Mouse (Mus musculus): ENCODE results near the gene Fance. TPM values are rescaled to one million over a fixed set of nuclear protein-coding genes. Genes with fewer than 3 reads are reported as not detected.

Fance gene
- polyA plus RNA-seq, 1 experiment from 2014 or later: 21.7 TPM

- no peak overlapping the region for H3K9ac ChIP-seq (ENCODE audit: low read length)
- H3K27me3 ChIP-seq (replicated peaks; ENCODE audit: control insufficient read depth, insufficient read depth, low read length): no peaks in the 10 kb centered on the region
- H3K4me2 ChIP-seq (ENCODE audit: low read length): no peak overlapping the region
- H3K4me3 ChIP-seq (ENCODE audit: low read depth, low read length): no peak overlapping the region
- 86% methylated on average over 9 of the region's 9 CpGs for WGBS
- H3K36me3 ChIP-seq (ENCODE audit: control insufficient read depth, insufficient read depth, low read length): 0 out of 2 replicates have a peak, but pooled peaks cover 5% of the 10 kb centered on the region
- DNase-seq (ENCODE audit: low spot score) (no peak), ATAC-seq (no peak)
- H3K4me1 ChIP-seq (ENCODE audit: control insufficient read depth, insufficient read depth, low read length): no peaks in the 10 kb centered on the region
- no peak overlapping the region for H3K27ac ChIP-seq (ENCODE audit: low read depth, low read length)
- H3K9me3 ChIP-seq (replicated peaks; ENCODE audit: control insufficient read depth, low read length): no peaks in the 10 kb centered on the region
These were observed 13.0 kb upstream of the Fance start for GRCm38 (mm10) chr17:28300323-28300722.

- no peak overlapping the region for H3K9ac ChIP-seq (ENCODE audit: low read length)
- no peak overlapping the region for H3K27ac ChIP-seq (ENCODE audit: low read depth, low read length)
- no peaks in the 10 kb centered on the region for H3K9me3 ChIP-seq (replicated peaks; ENCODE audit: control insufficient read depth, low read length)
- no peak overlapping the region for H3K4me3 ChIP-seq (ENCODE audit: low read depth, low read length)
- WGBS: 65% methylated on average over 3 of the region's 3 CpGs
- 0 out of 2 replicates have a peak, but pooled peaks cover 5% of the 10 kb centered on the region for H3K36me3 ChIP-seq (ENCODE audit: control insufficient read depth, insufficient read depth, low read length)
- no peaks in the 10 kb centered on the region for H3K27me3 ChIP-seq (replicated peaks; ENCODE audit: control insufficient read depth, insufficient read depth, low read length)
- H3K4me1 ChIP-seq (ENCODE audit: control insufficient read depth, insufficient read depth, low read length): no peaks in the 10 kb centered on the region
- ATAC-seq (no peak), DNase-seq (ENCODE audit: low spot score) (no peak)
- H3K4me2 ChIP-seq (ENCODE audit: low read length): no peak overlapping the region
These were observed 12.5 kb upstream of the Fance start for GRCm38 (mm10) chr17:28300850-28301249.

- WGBS: 44% methylated on average over 10 of the region's 10 CpGs
- H3K9ac ChIP-seq (ENCODE audit: low read length): no peak overlapping the region
- H3K27ac ChIP-seq (ENCODE audit: low read depth, low read length): no peak overlapping the region
- no peaks in the 10 kb centered on the region for H3K27me3 ChIP-seq (replicated peaks; ENCODE audit: control insufficient read depth, insufficient read depth, low read length)
- DNase-seq (ENCODE audit: low spot score) (no peak), ATAC-seq (no peak)
- no peaks in the 10 kb centered on the region for H3K4me1 ChIP-seq (ENCODE audit: control insufficient read depth, insufficient read depth, low read length)
- no peak overlapping the region for H3K4me2 ChIP-seq (ENCODE audit: low read length)
- H3K36me3 ChIP-seq (ENCODE audit: control insufficient read depth, insufficient read depth, low read length): no peaks in the 10 kb centered on the region
- H3K4me3 ChIP-seq (ENCODE audit: low read depth, low read length): no peak overlapping the region
- H3K9me3 ChIP-seq (replicated peaks; ENCODE audit: control insufficient read depth, low read length): no peaks in the 10 kb centered on the region
These were observed 8.1 kb upstream of the Fance start for GRCm38 (mm10) chr17:28305172-28305571.

- H3K27ac ChIP-seq (ENCODE audit: low read depth, low read length): no peak overlapping the region
- no peak overlapping the region for H3K9ac ChIP-seq (ENCODE audit: low read length)
- DNase-seq (ENCODE audit: low spot score) (peak; percentile 92), ATAC-seq (0 out of 2 replicates have a peak, but pooled peaks have one; percentile 6)
- H3K27me3 ChIP-seq (replicated peaks; ENCODE audit: control insufficient read depth, insufficient read depth, low read length): no peaks in the 10 kb centered on the region
- no peak overlapping the region for H3K4me3 ChIP-seq (ENCODE audit: low read depth, low read length)
- no peaks in the 10 kb centered on the region for H3K36me3 ChIP-seq (ENCODE audit: control insufficient read depth, insufficient read depth, low read length)
- 18% methylated on average over 18 of the region's 18 CpGs for WGBS
- no peaks in the 10 kb centered on the region for H3K4me1 ChIP-seq (ENCODE audit: control insufficient read depth, insufficient read depth, low read length)
- no peaks in the 10 kb centered on the region for H3K9me3 ChIP-seq (replicated peaks; ENCODE audit: control insufficient read depth, low read length)
- H3K4me2 ChIP-seq (ENCODE audit: low read length): no peak overlapping the region
These were observed 4.8 kb upstream of the Fance start for GRCm38 (mm10) chr17:28308297-28309195.

GRCm38 (mm10) chr17:28310831-28311230 is 2.5 kb upstream of the Fance start:
- Histone ChIP-seq H3K4me1 (ENCODE audit: control insufficient read depth, insufficient read depth, low read length) (0 out of 2 replicates have a peak, but pooled peaks cover 8% of the 10 kb centered on the region), H3K4me3 (ENCODE audit: low read depth, low read length) (no peak overlapping the region), H3K27ac (ENCODE audit: low read depth, low read length) (no peak overlapping the region), H3K4me2 (ENCODE audit: low read length) (no peak overlapping the region), H3K9me3 (replicated peaks; ENCODE audit: control insufficient read depth, low read length) (no peaks in the 10 kb centered on the region), H3K9ac (ENCODE audit: low read length) (no peak overlapping the region), H3K27me3 (replicated peaks; ENCODE audit: control insufficient read depth, insufficient read depth, low read length) (no peaks in the 10 kb centered on the region), H3K36me3 (ENCODE audit: control insufficient read depth, insufficient read depth, low read length) (no peaks in the 10 kb centered on the region)
- ATAC-seq (no peak), DNase-seq (ENCODE audit: low spot score) (no peak)
- WGBS: 74% methylated on average over 3 of the region's 3 CpGs

- Histone ChIP-seq H3K4me3 (ENCODE audit: low read depth, low read length) (no peak overlapping the region), H3K4me1 (ENCODE audit: control insufficient read depth, insufficient read depth, low read length) (0 out of 2 replicates have a peak, but pooled peaks cover 8% of the 10 kb centered on the region), H3K9ac (ENCODE audit: low read length) (no peak overlapping the region), H3K27me3 (replicated peaks; ENCODE audit: control insufficient read depth, insufficient read depth, low read length) (no peaks in the 10 kb centered on the region), H3K36me3 (ENCODE audit: control insufficient read depth, insufficient read depth, low read length) (peaks cover 6% of the 10 kb centered on the region), H3K27ac (ENCODE audit: low read depth, low read length) (no peak overlapping the region), H3K9me3 (replicated peaks; ENCODE audit: control insufficient read depth, low read length) (no peaks in the 10 kb centered on the region), H3K4me2 (ENCODE audit: low read length) (no peak overlapping the region)
- ATAC-seq (no peak), DNase-seq (ENCODE audit: low spot score) (no peak)
- WGBS: 78% methylated on average over 5 of the region's 5 CpGs
These were observed 1.8 kb upstream of the Fance start for GRCm38 (mm10) chr17:28311366-28312132.

- no peak; the same call in 1 of the 2 replicates for ATAC-seq
- Histone ChIP-seq H3K9ac (ENCODE audit: low read length) (peak overlapping the region; percentile 25; the same call in 1 of the 2 replicates), H3K4me1 (ENCODE audit: control insufficient read depth, insufficient read depth, low read length) (0 out of 2 replicates have a peak, but pooled peaks cover 8% of the 10 kb centered on the region), H3K27ac (ENCODE audit: low read depth, low read length) (peak overlapping the region; percentile 33; the same call in 1 of the 2 replicates), H3K4me3 (ENCODE audit: low read depth, low read length) (peak overlapping the region; percentile 75), H3K9me3 (replicated peaks; ENCODE audit: control insufficient read depth, low read length) (no peaks in the 10 kb centered on the region), H3K27me3 (replicated peaks; ENCODE audit: control insufficient read depth, insufficient read depth, low read length) (no peaks in the 10 kb centered on the region), H3K4me2 (ENCODE audit: low read length) (peak overlapping the region; percentile 44), H3K36me3 (ENCODE audit: control insufficient read depth, insufficient read depth, low read length) (peaks cover 16% of the 10 kb centered on the region)
- DNase-seq (ENCODE audit: low spot score): no peak
- 28% methylated on average over 17 of the region's 17 CpGs for WGBS
These were observed 797 bp upstream of the Fance start for GRCm38 (mm10) chr17:28312232-28313211.

GRCm38 (mm10) chr17:28313880-28314225 is 534 bp downstream of the Fance start:
- peak overlapping the region; percentile 82 for H3K9ac ChIP-seq (ENCODE audit: low read length)
- H3K4me3 ChIP-seq (ENCODE audit: low read depth, low read length): peak overlapping the region; percentile 75
- ATAC-seq (peak; percentile 41), DNase-seq (ENCODE audit: low spot score) (peak; percentile 52)
- 0 out of 2 replicates have a peak, but pooled peaks cover 8% of the 10 kb centered on the region for H3K4me1 ChIP-seq (ENCODE audit: control insufficient read depth, insufficient read depth, low read length)
- no peaks in the 10 kb centered on the region for H3K27me3 ChIP-seq (replicated peaks; ENCODE audit: control insufficient read depth, insufficient read depth, low read length)
- no peaks in the 10 kb centered on the region for H3K9me3 ChIP-seq (replicated peaks; ENCODE audit: control insufficient read depth, low read length)
- peaks cover 24% of the 10 kb centered on the region for H3K36me3 ChIP-seq (ENCODE audit: control insufficient read depth, insufficient read depth, low read length)
- 2% methylated on average over 11 of the region's 11 CpGs for WGBS
- peak overlapping the region; percentile 88 for H3K27ac ChIP-seq (ENCODE audit: low read depth, low read length)
- H3K4me2 ChIP-seq (ENCODE audit: low read length): peak overlapping the region; percentile 80
